Mouse (Mus musculus): Measurements from ENCODE around the gene Bdkrb2. TPM values are rescaled to one million over a fixed set of nuclear protein-coding genes. Genes with fewer than 3 reads are reported as not detected.

Gene Bdkrb2
- polyA plus RNA-seq, 2 experiments: 1.2 to 2.2 TPM

DNA sequence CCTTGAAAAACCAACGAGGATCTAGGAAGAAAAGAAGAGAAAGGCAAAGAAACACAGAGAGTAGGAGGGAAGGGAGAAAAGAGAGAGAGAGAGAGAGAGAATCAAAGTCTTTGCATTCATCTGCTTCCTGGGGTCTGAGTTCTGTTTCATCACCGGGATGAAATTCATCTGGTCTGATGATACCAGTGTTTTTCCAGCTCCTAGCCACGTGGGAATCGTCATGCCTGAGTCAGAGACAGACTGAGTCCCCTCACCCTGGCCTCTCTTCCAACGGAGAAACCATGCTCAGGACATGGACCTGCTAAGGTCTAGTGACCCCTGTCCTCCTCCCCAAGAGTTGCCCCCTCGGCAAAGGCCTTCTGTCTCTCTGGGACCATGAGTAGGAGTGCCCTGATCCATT lies 16.5 kb upstream of the Bdkrb2 start:
- DNase-seq (ENCODE audit: low spot score) (no peak), ATAC-seq (ENCODE audit: low FRiP score, low read depth) (no peak)
- Histone ChIP-seq H3K4me2 (replicated peaks; ENCODE audit: low read depth, low read length, severe bottlenecking) (no peak overlapping the region), H3K9ac (ENCODE audit: low read depth, low read length, severe bottlenecking) (no peak overlapping the region), H3K27me3 (ENCODE audit: control insufficient read depth, insufficient read depth, low read length) (no peaks in the 10 kb centered on the region), H3K27ac (replicated peaks; ENCODE audit: low read depth, low read length) (no peak overlapping the region), H3K4me3 (replicated peaks; ENCODE audit: low read length) (no peak overlapping the region), H3K36me3 (ENCODE audit: control insufficient read depth, insufficient read depth, low read length) (no peaks in the 10 kb centered on the region), H3K9me3 (ENCODE audit: control insufficient read depth, low read length) (no peaks in the 10 kb centered on the region), H3K4me1 (ENCODE audit: control insufficient read depth, insufficient read depth, low read length) (peaks cover 8% of the 10 kb centered on the region; the same call in 1 of the 2 replicates)
- no peak for TF ChIP-seq POLR2A (IDR thresholded peaks at IDR 0.05; ENCODE audit: borderline replicate concordance, extremely low read depth, insufficient read depth, insufficient read length)
- WGBS: 64% methylated on average over 6 of the region's 6 CpGs

DNA sequence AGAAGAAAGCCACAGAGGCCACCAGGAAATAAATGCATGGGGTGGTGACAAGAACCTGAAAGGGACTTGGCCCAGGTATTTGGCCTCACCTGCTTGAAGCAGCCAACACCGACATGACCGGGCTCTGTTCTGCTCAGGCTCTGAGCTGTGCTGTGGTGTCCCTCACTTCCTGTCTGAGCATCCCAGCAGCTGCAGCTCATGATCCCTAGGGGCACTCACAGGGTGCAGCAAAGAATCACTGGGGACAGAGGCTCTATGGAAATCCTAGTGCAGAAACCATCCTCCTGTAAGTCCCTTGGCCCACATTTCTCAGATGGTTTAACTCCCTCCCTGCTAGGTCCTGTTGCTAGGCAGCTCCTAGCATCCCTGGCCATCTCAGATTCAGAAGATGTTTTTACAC lies 15.9 kb upstream of the Bdkrb2 start:
- Histone ChIP-seq H3K4me1 (ENCODE audit: control insufficient read depth, insufficient read depth, low read length) (peaks cover 13% of the 10 kb centered on the region; the same call in 1 of the 2 replicates), H3K4me3 (replicated peaks; ENCODE audit: low read length) (no peak overlapping the region), H3K9ac (ENCODE audit: low read depth, low read length, severe bottlenecking) (no peak overlapping the region), H3K9me3 (ENCODE audit: control insufficient read depth, low read length) (no peaks in the 10 kb centered on the region), H3K27ac (replicated peaks; ENCODE audit: low read depth, low read length) (no peak overlapping the region), H3K27me3 (ENCODE audit: control insufficient read depth, insufficient read depth, low read length) (no peaks in the 10 kb centered on the region), H3K4me2 (replicated peaks; ENCODE audit: low read depth, low read length, severe bottlenecking) (no peak overlapping the region), H3K36me3 (ENCODE audit: control insufficient read depth, insufficient read depth, low read length) (no peaks in the 10 kb centered on the region)
- ATAC-seq (ENCODE audit: low FRiP score, low read depth) (no peak), DNase-seq (ENCODE audit: low spot score) (no peak)
- 68% methylated on average over 2 of the region's 2 CpGs for WGBS
- TF ChIP-seq POLR2A (IDR thresholded peaks at IDR 0.05; ENCODE audit: borderline replicate concordance, extremely low read depth, insufficient read depth, insufficient read length): no peak

DNA sequence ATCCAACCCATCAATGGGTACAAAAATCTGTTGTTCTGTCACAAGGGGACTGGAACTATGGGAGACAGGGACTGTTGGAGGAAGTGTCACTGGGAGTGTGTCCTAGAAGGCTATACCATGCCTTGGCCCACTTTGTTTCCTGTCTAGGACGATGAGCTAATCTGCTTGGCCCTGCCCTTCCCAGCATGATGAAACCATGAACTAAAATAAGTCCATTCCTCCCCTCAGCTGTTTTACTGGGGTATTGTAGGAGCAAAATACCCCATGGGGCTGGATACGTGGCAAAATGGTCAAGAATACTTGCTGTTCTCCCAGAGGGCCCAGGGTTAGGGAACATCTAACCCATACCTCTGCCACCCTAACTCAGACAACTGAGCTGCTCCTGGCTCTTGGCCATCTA lies 15.0 kb upstream of the Bdkrb2 start:
- Histone ChIP-seq H3K9me3 (ENCODE audit: control insufficient read depth, low read length) (no peaks in the 10 kb centered on the region), H3K27ac (replicated peaks; ENCODE audit: low read depth, low read length) (no peak overlapping the region), H3K4me3 (replicated peaks; ENCODE audit: low read length) (no peak overlapping the region), H3K27me3 (ENCODE audit: control insufficient read depth, insufficient read depth, low read length) (no peaks in the 10 kb centered on the region), H3K4me1 (ENCODE audit: control insufficient read depth, insufficient read depth, low read length) (peaks cover 13% of the 10 kb centered on the region; the same call in 1 of the 2 replicates), H3K36me3 (ENCODE audit: control insufficient read depth, insufficient read depth, low read length) (no peaks in the 10 kb centered on the region), H3K9ac (ENCODE audit: low read depth, low read length, severe bottlenecking) (no peak overlapping the region), H3K4me2 (replicated peaks; ENCODE audit: low read depth, low read length, severe bottlenecking) (no peak overlapping the region)
- no peak for TF ChIP-seq POLR2A (IDR thresholded peaks at IDR 0.05; ENCODE audit: borderline replicate concordance, extremely low read depth, insufficient read depth, insufficient read length)
- DNase-seq (ENCODE audit: low spot score) (no peak), ATAC-seq (ENCODE audit: low FRiP score, low read depth) (no peak)
- 58% methylated on average over 2 of the region's 2 CpGs for WGBS

DNA sequence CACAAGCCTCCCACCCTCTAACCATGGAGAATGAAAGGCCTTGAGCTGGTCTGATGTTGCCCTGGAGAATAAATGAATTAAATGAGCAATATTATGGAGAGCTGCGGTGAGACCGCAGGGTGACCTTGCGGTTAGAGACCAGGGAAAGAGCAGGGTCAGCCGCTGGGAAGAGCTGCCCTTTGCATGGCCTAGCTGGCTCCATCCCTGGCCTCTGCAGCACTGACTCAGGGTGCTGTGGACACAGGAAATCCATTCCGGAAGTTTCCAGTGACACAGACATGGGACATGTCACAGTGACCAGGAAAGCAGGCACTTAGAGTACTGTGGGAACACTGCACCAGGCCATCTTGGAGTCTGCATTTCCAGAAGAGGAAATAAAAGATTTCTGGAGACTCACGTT lies 14.1 kb upstream of the Bdkrb2 start:
- no peak for DNase-seq (ENCODE audit: low spot score)
- Histone ChIP-seq H3K4me2 (replicated peaks; ENCODE audit: low read depth, low read length, severe bottlenecking) (no peak overlapping the region), H3K27me3 (ENCODE audit: control insufficient read depth, insufficient read depth, low read length) (no peaks in the 10 kb centered on the region), H3K36me3 (ENCODE audit: control insufficient read depth, insufficient read depth, low read length) (no peaks in the 10 kb centered on the region), H3K4me1 (ENCODE audit: control insufficient read depth, insufficient read depth, low read length) (peaks cover 13% of the 10 kb centered on the region; the same call in 1 of the 2 replicates), H3K4me3 (replicated peaks; ENCODE audit: low read length) (no peak overlapping the region), H3K9ac (ENCODE audit: low read depth, low read length, severe bottlenecking) (no peak overlapping the region), H3K27ac (replicated peaks; ENCODE audit: low read depth, low read length) (no peak overlapping the region), H3K9me3 (ENCODE audit: control insufficient read depth, low read length) (no peaks in the 10 kb centered on the region)
- no peak for ATAC-seq (ENCODE audit: low FRiP score, low read depth)
- 80% methylated on average over 6 of the region's 6 CpGs for WGBS
- no peak for TF ChIP-seq POLR2A (IDR thresholded peaks at IDR 0.05; ENCODE audit: borderline replicate concordance, extremely low read depth, insufficient read depth, insufficient read length)

DNA sequence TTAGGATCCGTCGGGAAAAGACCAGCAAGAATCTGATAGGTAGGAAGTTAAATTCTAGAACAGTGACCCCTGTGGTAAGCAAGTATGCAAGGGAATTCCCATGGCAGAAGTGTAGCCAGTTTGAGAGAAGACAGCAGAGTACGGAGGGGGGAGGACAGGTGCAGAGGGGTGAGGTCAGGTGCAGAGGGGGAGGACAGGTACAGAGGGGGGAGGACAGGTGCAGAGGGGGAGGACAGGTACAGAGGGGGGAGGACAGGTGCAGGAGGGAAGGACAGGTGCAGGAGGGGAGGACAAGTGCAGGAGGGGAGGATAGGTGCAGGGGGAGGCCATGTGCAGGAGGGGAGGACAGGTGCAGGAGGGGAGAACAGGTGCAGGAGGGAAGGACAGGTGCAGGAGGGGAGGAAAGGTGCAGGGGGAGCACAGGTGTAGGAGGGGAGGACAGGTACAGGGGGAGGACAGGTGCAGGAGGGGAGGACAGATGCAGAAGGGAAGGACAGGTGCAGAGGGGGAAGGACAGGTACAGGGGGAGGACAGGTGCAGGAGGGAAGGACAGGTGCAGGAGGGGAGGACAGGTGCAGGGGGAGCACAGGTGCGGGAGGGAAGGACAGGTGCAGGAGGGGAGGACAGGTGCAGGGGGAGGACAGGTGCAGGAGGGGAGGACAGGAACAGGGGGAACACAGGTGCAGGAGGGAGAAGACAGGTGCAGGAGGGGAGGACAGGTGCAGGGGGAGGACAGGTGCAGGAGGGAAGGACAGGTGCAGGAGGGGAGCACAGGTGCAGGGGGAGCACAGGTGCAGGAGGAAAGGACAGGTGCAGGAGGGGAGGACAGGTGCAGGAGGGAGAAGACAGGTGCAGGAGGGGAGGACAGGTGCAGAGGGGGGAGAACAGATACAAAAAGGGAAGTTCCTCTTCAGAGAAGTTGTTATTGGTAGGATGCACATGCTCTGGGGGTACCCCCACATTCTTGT lies 12.9 kb upstream of the Bdkrb2 start:
- no peak overlapping the region for H3K9ac ChIP-seq (ENCODE audit: low read depth, low read length, severe bottlenecking)
- ATAC-seq (ENCODE audit: low FRiP score, low read depth) (no peak), DNase-seq (ENCODE audit: low spot score) (no peak)
- no peak overlapping the region for H3K4me3 ChIP-seq (replicated peaks; ENCODE audit: low read length)
- WGBS: 71% methylated on average over 4 of the region's 4 CpGs
- H3K9me3 ChIP-seq (ENCODE audit: control insufficient read depth, low read length): no peaks in the 10 kb centered on the region
- no peak overlapping the region for H3K4me2 ChIP-seq (replicated peaks; ENCODE audit: low read depth, low read length, severe bottlenecking)
- no peaks in the 10 kb centered on the region for H3K36me3 ChIP-seq (ENCODE audit: control insufficient read depth, insufficient read depth, low read length)
- TF ChIP-seq POLR2A (IDR thresholded peaks at IDR 0.05; ENCODE audit: borderline replicate concordance, extremely low read depth, insufficient read depth, insufficient read length): no peak
- H3K4me1 ChIP-seq (ENCODE audit: control insufficient read depth, insufficient read depth, low read length): peaks cover 20% of the 10 kb centered on the region
- H3K27me3 ChIP-seq (ENCODE audit: control insufficient read depth, insufficient read depth, low read length): no peaks in the 10 kb centered on the region
- H3K27ac ChIP-seq (replicated peaks; ENCODE audit: low read depth, low read length): no peak overlapping the region
